Mouse (Mus musculus): ENCODE results near the gene Tnfrsf14. TPM values are rescaled to one million over a fixed set of nuclear protein-coding genes. Genes with fewer than 3 reads are reported as not detected.

Tnfrsf14 gene
- total RNA-seq, 2 experiments from 2014 or later = 1.0 to 1.7 TPM

GRCm38 (mm10) chr4:154948940-154949588 lies 20.7 kb upstream of the Tnfrsf14 start:
- no peak for DNase-seq (ENCODE audit: low spot score in 2 of 2)

DNA sequence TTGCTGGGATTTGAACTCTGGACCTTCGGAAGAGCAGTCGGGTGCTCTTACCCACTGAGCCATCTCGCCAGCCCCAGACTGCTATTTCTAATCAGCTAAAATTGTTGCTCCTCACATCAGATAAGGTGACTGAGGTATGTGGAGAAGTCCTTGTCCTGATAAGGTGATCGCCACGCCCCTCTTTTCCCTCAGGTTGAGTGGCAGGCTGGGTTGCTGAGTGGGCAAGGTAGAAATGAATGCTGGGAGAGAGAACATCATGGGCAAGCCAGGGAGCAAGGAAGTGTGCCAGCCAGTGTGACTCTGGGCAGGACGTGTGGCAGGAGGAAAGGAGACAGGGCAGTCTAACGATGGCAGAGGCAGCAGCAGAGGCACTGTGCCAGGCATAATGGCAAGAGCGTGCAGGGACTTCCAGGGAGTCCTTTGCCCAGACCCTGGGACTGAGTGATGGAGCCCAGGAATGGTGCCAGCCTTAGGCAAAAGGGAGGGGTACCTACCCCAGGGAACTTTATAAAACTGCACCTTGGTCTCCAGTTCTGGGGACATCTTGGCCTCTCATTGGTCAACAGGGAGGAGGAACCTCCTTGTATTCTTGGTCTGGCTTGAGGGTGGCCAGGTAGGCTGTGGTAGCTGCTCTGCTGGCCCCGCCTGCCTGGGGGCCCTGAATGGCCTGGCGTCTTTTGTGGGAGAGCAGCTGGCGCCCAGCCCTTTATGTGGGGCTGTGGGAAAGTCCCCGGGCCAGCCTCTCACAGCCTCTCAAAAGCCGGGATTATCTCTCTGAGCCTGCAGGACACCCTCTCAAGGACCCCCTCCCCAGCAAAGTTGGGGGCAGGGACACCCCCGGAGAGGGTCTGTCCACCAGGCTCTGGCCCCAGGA lies 19.9 kb upstream of the Tnfrsf14 start:
- DNase-seq (ENCODE audit: low spot score in 2 of 2) = peak; percentile 70 to 80

GRCm38 (mm10) chr4:154946319-154946718 lies 18.0 kb upstream of the Tnfrsf14 start:
- DNase-seq (ENCODE audit: low spot score in 2 of 2) = peak; percentile 53 to 67

DNA sequence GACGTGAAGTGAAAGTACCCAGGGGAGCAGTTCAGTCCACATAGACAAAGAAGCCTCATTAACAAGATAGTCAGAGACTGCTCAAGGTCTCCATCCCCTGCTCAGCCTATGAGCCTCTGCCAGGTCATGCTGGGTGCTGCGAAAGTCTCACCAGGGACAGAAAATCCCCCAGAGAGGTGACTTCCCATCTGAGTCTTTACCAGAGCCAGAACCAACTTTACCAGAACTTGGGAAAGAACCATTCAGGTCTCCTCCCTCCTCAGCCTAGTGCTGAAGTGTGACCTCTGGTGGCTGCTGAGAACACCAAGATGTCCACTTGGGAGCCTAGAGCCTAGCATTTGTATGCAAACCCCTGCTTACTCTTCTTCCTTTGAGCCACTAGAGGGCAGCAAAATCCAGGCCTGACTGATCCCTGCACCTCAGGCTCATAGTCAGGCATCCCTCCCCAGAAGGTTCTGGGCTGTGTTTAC lies 15.8 kb upstream of the Tnfrsf14 start:
- peak; percentile 70 to 81 for DNase-seq (ENCODE audit: low spot score in 2 of 2)

DNA sequence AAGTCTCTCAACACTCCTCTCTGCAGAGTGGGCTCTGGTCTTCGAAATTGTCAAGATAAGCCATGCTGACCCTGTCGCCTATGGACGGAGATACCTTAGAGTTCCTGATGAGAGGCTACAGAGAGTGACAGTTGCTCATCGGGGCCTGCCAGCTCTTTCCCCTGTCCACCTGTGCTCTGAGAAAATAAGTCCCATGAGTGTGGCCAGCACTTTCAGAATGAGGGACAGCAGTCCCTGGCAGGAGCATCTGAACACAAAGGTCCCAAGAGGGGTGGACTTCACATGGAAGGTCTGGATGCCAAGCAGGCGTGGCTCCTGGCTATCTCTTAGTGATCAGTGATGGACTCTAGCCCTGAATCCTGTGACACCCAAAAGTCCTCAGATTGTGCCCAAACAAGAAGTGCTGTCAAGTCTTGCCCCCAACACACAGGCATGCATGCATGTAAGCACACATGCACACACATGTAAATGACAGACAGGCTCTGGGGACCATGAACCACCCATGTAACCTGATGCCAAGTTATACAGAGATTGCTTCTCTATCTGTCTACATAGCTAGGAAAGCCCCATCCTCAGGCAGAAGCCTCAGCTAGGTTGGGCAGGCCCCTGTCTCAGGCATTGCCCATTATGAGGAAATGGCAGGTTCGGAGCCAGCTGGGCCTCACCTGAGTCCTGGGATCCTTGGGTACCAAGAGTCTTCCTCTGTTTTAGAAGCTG lies 15.1 kb upstream of the Tnfrsf14 start:
- DNase-seq (ENCODE audit: low spot score in 2 of 2) = no peak

GRCm38 (mm10) chr4:154942632-154943322 lies 14.4 kb upstream of the Tnfrsf14 start:
- DNase-seq (ENCODE audit: low spot score in 2 of 2) = no peak

DNA sequence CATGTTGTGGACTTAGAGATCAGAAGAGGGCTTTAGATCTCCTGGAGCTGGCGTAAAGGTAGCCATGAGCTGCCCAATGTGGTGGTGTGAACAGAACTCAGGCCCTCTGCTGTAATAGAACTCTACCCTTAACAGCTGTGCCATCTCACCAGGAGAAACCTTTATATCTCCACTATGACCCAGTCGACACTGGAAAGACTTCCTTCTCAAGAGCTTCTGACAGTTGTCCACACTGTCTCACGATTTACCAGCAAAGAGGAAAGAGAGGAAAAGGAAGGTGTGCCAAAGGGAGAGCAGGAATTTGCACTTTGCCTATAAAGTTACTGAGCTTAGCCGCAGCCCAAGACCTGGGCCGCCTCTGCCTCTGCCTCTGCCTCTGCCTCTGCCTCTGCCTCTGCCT lies 13.5 kb upstream of the Tnfrsf14 start:
- DNase-seq (ENCODE audit: low spot score in 2 of 2) = no peak

DNA sequence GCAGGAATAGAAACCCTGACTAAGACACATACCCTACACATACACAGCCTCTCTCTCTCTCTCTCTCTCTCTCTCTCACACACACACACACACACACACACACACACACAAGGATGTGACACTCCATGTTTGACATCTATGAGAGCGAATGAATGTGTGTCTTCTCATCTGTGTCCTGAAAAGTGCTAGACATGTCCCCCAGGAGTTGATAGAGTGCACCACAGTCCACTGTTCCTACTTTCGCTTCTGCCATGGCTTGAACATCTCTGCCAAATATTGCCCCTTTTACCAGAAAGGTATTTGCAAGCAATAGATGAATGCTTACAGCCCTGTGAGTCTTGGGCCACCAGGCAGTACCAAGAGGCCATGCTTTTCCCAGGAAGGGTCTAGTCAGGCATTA lies 11.8 kb upstream of the Tnfrsf14 start:
- no peak for DNase-seq (ENCODE audit: low spot score in 2 of 2)

- no peak for DNase-seq (ENCODE audit: low spot score in 2 of 2)
Measured at GRCm38 (mm10) chr4:154937746-154938145, 9.4 kb upstream of the Tnfrsf14 start.

- no peak for DNase-seq (ENCODE audit: low spot score in 2 of 2)
Measured at GRCm38 (mm10) chr4:154936542-154937255, 8.3 kb upstream of the Tnfrsf14 start.

- no peak for DNase-seq (ENCODE audit: low spot score in 2 of 2)
Measured at GRCm38 (mm10) chr4:154935788-154936187, 7.4 kb upstream of the Tnfrsf14 start.

- no peak for DNase-seq (ENCODE audit: low spot score in 2 of 2)
Measured at GRCm38 (mm10) chr4:154934800-154935199, 6.4 kb upstream of the Tnfrsf14 start.

DNA sequence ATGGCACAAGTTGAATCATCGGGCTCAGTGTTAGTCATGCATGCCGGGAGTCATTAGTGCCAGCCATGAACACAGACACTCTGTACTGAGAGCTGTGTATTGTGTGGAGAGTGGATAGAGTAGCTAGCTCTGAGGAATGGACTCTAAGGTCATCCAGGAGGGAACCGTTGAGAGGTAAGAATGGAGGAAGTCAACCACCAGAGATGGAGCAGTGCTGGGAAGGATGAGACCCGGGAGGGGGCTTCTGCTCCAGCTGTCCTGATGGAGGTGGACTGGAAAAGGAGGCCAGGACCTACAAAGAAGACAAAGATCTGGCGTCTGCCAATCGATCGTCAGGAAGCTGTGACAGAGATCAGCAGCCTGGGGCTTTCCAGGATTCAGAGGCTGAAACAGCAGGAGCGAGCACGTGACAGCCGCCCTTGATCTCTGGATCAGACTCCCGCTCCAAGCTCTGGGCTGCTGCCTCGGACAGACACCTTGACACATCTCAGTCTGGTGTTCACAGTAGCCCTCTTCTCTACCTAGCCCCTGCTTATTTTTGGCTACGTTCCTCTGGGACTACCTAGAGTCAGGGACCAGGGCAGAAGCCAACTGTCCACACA lies 5.0 kb upstream of the Tnfrsf14 start:
- DNase-seq (ENCODE audit: low spot score in 2 of 2) = no peak

GRCm38 (mm10) chr4:154929088-154929660 lies 811 bp upstream of the Tnfrsf14 start:
- DNase-seq (ENCODE audit: low spot score in 2 of 2) = no peak

GRCm38 (mm10) chr4:154927899-154928337 lies 445 bp downstream of the Tnfrsf14 start:
- DNase-seq (ENCODE audit: low spot score in 2 of 2) = no peak

DNA sequence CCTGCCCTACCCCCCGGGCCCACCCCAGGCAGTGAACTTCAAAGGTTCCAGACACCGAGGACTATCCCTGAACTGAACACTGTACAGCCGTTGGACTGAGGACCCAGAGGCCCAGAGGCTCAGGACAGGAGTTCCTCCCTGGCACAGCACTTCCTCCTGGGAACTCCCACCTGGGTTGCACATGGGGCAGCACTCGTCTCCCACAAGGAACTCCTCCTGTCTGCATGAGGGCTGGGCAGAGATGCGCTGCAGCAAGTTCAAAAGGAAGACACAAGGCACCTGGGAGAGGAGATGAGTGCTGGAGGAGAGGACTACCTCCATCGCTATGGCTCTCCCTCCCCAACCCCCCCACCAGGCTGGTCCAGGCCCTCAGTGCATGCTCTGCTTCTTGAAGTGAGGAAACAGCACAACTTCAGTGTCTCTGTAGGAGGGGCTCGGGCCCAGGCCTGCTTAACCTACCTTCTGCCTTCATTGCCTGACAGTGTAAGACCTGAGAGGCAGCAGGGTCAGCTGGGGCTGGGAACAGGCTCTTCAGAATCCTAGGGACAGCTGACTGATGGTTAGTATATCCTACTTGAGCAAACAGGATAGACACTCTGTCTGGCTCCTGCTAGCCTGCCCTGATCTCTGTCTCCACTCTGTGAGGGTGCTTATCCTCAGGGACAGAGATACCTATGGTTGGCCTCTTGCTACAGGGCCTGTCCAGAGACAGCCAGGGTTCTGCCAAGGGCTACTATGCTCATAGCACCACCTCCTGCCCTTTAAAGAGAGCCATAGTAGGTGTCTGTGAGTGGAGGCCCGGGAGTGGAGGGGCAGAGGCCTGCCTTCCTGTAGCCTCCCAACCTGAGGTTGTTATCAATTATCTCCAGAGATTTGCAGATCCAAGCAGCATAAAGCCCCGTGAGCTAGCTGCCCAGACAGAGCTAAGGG lies 1.1 kb downstream of the Tnfrsf14 start:
- DNase-seq (ENCODE audit: low spot score in 2 of 2) = no peak

DNA sequence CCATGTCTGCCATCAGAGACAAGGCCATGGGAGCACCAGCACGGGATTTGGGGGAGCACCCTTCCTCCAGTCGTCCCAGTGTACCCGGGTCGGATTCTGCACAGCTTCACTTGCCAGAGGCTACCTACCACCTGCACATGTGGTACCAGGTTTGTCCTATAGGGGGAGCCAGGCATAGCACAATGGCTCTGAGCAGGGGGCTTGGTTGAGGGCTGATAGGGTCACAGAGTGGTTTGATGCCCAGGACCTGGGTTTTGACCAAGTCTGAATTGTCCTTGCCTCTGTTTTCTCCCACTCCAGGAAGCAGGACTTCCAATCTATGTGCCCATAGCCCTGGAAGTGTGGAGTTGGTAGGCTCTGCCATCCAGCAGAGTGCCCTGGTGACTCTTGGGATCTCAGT lies 3.0 kb downstream of the Tnfrsf14 start:
- DNase-seq (ENCODE audit: low spot score in 2 of 2) = no peak

DNA sequence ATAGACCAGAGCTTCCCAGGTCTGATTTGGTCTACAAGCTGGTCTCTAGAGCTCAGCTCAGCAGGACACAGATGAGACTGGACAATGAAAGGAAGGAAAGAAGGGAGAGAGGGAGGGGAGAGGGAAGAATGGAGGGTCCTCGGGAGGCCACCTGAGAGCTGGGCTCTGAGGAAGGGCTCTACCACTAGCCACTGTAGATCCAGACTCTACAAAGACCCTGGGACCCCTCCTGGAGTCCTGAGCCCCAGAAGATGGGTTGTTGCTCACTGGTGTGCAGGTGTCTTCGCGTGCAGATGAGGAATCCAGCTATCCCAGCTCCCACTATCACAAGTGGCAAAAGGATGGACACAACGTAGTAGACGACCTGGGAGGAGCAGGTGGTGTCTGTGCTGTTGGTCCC lies 5.4 kb downstream of the Tnfrsf14 start:
- DNase-seq (ENCODE audit: low spot score in 2 of 2) = no peak

DNA sequence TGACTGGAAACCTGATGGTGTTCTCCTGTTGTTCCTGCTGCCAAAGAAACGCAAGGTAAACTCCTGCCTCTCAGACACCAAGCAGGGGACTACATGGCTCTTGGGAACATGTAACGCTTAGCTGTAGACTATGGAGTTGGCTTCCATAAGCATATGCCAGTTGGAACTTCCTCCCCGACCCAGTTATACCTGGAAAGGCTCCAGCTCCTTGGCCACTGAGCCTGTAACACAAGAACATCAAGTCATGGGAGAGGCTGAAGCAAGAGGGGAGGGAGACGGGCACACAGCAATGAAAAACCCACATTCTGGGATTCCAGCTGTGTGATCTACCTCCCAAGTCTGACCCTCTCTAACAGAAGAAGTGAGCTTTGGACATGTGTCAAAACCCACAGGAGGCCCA lies 6.1 kb downstream of the Tnfrsf14 start:
- no peak for DNase-seq (ENCODE audit: low spot score in 2 of 2)

Measured in layer of hippocampus, postnatal 10 days (tissue).